Mouse (Mus musculus) testis, adult 2 months (tissue): ENCODE results near the gene Hagh.
A peak's percentile ranks its signal among the peaks of the same experiment; 100 is the strongest.

Experiments
- CTCF ChIP-seq: fragments of 200-500 bp; IDR thresholded peaks from 2 replicates; pipeline ENCODE4 v1.5.1; 2012; ENCODE audit warnings: low read depth, mild to moderate bottlenecking, inconsistent platforms, low read length, moderate library complexity; ENCODE audit not compliant: control insufficient read depth, insufficient read depth, insufficient replicate concordance
- POLR2A ChIP-seq: fragments of 200-500 bp; IDR thresholded peaks from 2 replicates; pipeline ENCODE4 v1.6.1; 2012; ENCODE audit warnings: low read depth, mild to moderate bottlenecking, inconsistent platforms, low read length, moderate library complexity; ENCODE audit not compliant: control insufficient read depth

GRCm38 (mm10) chr17:24850065-24850772 lies 10.3 kb downstream of the Hagh start, which contains the start of gene Fahd1:
- TF ChIP-seq CTCF (no peak), POLR2A (peak; percentile 39; the same call in 1 of the 2 replicates)
